Mouse (Mus musculus): Measurements from ENCODE around the gene Klhdc10.

Gene Klhdc10

DNA sequence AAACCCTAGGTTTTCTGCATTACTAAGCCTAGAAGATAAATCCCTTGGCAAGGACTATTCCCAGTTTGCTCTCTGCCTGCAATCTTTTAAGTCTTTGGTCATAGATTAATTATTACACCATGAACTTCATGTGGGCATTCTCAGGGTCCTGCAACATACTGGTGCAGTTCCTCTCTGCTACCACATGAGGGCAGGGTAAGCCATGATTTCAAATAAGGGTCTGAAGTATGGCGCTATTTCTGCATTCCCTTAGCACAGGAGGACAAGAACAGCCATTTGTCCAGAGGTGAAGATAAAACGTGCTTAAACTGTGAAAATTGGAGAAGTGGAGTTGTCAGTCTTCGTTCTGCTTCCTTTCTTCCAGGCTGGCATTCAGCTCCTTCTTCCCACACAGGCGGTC lies 1.8 kb downstream of the Klhdc10 start:
- DNase-seq = peak; percentile 71

DNA sequence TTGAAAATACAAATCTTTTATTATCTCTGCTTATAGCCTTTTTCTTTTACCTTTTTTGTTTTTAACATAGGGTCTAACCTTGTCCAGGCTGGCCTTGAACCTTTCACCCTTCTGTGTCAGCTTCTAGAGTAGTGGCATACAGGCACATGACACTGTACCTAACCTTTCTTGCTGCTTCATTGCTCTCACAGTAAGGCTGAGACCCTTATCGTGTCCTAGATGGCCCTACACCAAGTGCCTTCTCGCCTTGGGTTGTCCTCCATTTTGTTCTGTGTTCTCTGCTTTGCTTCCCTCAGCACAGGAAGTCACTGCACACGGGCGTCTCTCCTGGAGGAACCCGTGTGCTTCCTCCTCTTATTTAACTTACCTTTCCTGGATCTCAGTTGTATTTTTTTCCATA lies 3.0 kb downstream of the Klhdc10 start:
- no peak for DNase-seq

DNA sequence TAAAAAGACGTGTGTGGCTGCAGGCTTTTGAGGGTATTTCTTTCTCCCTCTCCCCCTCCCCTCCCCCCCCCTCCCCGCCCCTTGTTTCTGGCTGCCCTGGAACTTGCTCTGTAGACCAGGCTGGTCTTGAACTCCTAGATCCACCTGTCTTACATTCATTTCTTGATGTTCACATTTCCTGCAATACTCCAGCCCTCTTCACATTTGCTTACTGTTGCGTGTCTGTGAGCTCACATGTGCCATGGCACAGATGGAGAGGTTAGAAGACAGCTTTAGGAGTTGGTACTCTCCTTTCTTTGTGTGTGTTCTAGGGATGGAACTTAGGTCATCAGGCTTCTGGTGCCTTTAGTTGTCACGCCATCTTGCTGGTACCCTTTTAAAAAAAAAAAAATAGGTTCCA lies 6.6 kb downstream of the Klhdc10 start:
- no peak for DNase-seq

DNA sequence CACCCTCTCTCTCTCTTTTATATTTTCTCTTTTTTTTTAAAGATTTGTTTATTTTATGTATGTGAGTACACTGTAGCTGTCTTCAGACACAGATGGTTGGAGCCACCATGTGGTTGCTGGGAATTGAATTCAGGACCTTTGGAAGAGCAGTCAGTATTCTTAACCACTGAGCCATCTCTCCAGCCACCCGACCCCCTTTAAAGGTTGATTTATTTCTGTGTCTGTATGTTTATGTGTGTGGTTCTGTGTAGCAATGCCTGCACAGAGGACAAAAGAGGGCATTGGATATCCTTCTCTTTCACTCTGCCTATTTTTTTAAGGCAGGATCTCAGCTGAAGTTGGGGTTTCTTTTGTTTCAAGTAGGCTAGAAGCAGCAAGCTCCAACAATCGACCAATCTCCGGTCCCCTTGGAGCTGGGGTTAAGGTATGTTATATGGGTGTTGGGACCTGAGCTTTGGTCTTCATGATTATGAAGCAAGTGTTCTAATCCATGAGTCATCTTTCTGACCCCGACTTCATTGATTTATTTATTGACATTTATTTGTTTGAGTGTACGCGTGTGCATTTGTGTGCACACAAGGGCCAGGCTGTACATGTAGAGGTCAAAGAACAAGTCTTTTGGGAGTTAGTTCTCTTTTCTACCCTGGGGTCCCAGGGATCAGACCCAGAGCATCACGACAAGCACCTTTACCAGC lies 7.9 kb downstream of the Klhdc10 start:
- no peak for DNase-seq

DNA sequence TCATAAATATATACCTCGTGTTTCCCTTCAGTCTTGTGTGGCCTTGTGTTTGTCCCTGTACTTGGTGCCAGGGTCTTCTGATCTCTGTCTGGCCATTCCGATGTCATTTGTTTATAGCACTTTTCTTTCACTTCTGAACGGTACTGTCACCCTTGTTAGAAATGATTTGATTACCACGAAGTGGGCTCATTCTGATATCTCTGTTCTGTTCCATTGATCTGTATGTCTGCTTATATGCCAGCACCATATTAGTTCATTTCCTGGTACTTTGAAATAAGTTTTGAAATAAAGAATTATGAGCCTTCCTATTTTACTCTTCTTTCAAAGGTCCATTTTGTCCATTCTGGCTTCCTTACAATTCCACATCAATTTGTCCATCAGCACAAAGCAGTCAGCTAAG lies 9.6 kb downstream of the Klhdc10 start:
- DNase-seq = no peak

DNA sequence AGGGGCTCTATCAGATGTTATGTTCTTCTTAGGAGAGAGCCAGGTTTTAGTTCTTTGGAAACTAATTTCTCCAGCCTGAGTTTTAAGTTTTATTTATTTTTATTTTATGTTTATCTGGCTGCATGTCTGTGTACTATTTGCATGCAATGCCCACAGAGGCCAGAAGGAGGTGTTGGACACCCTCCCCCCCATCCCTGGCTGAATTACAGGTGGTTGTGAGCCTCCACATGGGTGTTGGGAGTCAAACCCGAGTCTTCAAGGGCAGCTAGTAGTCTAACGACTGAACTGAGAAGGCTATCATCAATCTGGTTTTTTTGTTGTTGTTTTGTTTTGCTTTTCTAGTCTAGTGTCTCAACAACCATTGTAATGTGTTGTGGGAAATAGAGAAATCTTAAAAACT lies 14.5 kb downstream of the Klhdc10 start:
- DNase-seq = no peak

DNA sequence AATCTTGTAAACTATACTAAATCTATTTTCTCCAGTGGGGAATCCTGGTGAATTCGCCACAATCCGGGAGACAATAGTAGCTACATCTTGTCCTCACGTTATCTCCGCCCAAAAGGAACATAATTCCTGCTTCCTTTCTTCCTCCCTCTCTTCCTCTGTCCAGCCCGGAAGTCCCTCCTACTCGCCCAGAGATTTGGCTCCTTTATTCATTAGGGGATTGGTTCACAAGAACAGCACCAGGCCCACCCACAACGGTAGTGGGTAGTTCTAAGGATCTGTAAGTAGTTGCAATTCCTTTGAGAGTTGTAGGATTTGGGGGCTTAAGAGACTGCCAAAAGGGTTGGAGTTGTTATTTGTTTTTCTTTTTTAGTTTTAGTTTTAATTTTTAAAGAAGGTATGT lies 15.1 kb downstream of the Klhdc10 start:
- DNase-seq = no peak

DNA sequence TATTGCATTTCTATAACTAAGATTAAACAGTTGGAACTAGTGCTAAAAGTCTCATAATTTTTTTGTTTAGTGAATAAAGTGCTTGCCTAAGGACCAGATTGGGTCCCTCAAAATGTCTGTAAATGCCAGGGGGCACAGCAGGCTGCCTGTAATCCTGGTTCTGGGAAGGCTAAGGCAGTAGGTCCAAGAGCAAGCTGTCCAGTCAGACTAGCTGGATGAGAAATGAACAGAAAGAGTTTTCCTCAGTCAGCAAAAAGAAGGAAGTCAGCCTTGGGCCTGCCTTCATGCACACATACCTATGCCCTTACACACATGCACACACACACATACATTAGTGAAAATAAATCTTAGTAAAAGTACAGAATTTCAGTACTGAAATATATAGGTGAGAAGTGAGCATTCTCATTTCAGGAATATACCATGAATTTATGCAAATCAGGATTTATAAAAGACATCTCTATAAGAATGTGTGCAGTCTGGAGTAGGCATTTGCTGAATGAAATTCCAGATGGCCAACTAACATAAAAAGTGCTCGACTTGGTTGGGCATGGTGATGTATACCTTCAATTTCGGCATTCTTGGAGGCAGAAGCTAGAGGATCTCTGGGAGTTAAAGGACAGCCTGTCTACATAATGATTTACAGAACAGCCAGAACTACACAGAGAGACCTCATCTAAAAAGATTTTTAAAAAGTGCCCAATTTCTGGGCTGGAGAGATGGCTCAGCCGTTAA lies 31.0 kb downstream of the Klhdc10 start:
- DNase-seq = peak; percentile 31

DNA sequence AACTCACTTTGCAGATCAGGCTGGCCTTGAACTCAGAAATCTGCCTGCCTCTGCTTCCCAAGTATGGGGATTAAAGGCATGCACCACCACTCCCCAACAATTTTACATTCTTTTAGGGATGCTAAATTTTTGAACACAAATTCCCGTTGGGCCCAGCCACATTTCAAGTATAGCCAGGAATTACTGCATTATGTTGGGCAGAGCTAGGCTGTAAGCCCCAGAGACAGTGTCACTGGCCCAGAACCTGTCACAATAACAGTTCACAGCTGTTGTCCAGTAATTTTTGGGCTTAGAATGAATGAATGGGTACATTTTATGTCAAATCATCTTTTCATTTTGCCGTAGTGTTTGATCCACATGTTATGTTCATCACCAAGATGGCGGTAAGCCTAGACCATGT lies 34.8 kb downstream of the Klhdc10 start:
- no peak for DNase-seq

DNA sequence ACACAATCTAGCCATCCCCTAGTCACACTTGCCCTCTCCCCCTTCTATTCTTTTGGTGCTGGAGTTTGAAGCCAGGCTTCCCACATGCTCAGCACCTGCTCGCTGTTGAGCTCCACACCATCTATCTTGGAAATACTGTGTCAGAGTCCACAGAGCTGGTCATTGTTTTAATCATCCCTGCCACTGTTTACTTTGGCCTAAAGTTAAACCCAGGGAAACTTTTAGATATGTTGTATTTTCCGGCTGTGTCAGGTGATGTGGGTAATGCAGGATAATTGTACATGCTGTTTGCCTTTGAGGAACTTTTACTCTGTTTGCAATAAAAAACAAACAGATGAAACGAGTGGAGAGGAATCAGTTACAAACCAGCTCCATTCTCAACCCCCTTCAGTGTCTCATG lies 35.4 kb downstream of the Klhdc10 start:
- DNase-seq = no peak

DNA sequence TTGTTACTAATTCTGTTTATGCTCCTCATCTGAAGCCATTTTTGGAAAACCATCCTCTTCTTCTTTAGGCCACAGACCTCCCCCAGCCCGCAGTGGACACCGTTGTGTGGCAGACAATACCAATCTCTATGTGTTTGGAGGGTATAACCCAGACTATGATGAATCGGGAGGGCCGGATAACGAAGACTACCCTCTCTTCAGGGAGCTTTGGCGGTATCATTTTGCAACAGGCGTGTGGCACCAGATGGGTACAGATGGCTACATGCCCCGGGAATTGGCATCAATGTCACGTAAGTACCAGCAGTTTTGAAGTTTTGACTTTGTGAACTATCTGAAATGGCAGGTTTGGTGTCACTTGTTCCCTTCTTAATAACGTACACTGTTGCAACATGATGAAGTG lies 37.9 kb downstream of the Klhdc10 start:
- DNase-seq = no peak

DNA sequence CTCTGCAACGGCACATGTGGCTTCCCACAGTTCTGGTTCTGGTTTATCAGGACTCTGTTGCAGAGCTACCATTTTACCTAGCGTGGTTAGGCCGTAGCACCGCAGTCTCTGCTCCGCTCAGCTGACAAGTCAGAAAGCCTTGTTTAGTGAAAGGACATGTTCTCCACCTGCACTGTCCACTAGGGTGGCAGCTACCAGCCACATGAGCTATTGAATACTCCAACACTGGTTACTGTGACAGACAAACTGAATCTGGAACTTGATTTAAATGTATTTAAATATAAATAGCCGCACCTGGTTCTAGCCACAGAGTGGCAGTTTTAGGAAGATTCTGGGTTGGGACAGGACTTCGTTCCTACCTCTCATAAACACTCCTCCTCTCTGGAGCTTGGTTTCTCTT lies 55.3 kb downstream of the Klhdc10 start:
- DNase-seq = no peak

DNA sequence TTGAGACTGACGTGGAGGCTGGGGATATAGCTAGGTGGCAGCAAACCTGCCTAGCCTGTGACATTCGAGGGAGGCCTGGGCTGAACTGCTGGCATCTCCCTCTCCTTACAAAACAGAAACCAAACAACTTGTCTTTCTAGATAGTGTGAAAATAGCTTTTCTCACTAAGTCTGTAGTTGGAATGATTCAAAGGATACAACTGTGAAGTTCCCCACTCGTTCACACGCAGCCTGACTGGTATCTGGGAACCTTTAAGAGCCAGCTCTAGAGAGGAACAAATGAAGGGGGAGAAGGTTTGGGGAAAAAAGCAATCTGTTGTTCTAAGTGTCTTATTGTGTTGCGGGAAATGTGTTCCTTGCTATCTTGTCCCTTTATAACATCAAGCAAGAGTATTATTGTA lies 57.0 kb downstream of the Klhdc10 start:
- no peak for DNase-seq

DNA sequence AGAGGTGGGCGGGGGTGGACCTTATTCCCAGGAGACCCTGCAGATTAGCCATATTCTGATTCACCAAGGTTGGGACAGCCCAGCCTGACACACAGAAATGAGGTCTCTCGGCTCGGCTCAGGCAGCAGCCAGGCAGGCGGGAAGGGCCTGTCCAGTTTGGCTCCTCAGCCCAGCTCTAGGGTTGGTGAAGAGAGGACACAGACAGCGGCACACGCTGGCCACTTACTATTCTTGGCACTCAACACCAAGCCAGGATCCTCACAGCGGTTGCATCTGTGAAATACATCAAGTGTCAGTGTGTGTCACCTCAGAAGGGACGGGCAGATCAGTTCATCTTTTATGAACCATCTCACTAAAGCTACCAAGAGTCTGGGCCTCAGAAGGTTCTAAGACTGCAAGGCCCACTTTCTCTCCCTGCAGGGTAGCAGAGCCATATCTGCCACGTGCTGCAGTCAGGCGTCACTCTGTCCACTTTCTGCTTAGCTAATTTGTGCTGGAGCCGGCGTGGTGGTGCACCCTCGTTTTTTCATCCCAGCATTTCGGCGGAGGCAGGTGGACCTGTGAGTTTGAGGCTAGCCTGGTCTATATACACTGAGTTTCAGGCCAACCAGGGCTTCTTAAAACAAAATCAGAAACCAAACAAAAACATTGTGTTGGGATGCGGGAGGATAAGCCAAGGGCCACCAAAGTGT lies 57.5 kb downstream of the Klhdc10 start:
- DNase-seq = no peak

DNA sequence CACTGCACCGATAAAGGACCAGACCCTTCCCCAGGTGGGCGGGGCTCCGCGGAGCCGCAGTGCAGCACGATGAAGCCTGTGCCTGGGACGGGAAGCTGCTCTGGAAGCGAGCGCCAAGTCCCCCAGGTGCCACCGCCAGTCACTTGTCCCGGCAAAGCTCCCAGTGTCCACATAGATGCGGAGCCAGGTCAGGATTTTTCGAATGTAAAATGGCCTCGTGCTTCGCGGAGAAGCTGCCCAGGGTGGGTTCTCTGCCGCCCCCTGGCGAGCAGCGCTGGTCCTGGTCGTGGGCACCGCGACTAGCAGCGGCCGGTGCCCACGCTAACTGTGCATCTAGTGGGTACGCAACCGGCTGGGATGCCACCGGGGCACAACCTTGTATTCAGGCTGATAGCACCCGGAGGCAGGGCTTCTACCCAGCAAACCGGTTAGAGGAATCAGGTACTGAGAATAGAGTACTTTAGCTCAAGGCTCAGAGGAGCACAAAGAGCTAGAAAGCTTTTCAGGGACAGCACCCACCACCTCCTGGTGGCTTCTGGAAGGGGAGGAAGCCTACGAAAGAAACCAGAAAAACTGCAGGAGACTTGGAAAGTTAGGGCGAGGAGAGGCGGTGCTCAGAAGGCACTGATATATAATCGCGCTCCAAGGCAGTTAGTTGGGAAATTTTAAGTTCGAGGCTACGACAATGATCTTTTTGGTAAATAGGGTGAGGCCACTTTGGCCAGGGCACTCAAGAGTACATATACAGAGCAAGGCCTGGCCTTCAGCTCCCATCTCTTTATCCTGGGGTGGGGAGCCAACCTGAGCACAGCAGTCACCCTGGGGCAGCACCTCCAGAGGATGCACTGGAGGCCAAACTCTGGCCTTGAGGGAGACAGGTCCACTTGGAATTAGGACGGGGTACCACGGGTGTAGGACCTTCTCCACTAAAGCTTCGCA lies 58.4 kb downstream of the Klhdc10 start:
- peak; percentile 73 for DNase-seq

DNA sequence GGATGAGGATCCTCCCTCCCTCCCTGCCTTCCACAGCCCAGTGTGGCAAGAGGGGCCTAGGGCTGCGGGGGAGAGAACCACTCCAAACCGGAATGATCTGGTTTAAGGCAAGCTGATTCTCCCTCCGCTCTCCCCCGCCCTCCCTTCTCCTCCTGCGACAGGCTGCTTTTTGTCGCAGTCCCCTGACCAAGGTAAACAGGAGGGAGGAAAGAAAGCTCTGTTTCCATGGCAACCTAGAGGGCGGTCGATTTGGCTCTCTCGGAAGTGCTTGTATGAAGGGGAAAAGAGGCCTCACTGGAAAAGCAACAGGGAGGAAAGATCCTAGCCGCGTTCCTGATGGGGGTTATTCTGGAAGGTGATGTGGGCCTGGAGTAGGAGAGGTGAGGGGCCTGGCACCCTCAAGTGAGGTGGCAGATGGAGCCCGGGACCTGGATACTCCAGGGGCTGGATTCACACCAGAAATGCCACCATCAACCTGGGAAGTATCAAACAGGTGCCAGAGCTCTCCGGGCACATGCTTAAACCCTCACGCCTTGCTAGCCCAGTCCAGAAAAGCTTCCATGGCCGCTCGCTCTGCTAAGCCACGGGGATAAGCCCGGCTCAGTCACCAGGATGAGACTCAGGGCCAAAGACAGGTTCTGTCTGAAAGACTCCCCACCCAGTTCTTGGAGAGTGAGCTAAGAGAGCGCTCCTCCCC lies 59.2 kb downstream of the Klhdc10 start:
- peak; percentile 85 for DNase-seq

DNA sequence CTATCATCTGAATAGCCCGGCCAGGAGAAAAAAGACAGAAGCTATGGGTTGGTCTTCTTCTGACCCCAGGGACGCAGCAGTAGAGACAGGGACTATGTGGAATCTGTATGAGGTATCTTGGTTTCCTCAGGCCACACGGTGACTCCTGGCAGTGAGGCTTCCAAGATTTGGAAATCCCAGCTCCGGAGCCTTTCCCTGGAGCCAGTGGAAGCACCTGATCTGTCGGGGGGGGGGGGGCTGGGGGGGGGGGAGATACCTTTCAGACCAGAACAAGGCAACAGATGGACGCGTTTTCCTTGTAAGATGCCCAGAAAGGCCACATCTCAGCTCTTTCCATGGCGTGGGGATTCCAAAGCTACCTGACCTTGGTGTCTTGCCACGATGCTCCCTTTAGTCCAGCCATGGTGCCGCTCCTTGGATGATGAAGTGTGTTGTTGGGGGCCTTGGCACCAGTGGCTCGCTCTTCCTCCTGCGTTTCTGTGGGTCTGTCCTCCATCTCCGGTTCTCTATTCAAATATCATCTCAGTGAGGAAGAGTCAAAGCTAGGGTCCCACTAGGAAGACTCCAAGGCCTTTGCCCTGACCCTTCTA lies 60.2 kb downstream of the Klhdc10 start:
- DNase-seq = no peak

DNA sequence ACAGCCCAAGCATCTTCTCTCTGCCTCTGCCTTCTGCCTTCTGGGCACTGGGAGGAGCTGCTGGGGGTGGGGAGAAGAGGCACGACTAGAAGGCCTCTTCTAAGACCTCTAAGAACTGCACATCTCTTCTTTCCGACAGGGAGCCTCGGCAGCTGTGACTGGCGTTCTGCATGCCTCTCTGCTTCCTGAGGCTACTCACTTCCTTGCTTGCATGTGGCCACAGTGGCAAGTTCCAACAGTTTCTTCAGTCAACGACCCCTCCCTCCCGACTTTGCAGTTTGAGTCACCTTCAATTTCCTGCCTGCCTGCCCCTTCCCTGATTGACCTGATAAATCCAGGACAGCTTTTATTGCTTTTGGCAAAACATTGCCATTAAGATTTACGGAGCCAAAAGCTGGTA lies 61.2 kb downstream of the Klhdc10 start:
- no peak for DNase-seq

DNA sequence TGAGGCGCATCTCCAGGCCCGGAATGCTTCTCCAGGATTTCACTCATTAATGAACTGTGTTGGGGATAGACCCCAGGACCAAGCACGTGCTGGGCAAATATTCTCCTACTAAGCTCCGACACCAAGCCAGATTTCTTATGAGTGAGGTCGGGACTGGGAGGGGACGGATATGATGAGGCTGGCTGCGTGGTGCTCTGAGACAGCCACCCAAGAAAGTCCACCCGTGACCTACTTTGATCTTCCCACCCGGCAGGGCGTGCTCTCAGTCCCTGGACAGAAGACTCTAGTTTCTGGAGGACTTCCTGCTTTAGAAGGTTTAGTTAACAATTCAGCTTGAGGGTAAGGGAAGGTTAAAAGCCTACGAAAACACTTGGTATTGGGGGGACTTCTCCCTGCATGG lies 63.9 kb downstream of the Klhdc10 start:
- no peak for DNase-seq

DNA sequence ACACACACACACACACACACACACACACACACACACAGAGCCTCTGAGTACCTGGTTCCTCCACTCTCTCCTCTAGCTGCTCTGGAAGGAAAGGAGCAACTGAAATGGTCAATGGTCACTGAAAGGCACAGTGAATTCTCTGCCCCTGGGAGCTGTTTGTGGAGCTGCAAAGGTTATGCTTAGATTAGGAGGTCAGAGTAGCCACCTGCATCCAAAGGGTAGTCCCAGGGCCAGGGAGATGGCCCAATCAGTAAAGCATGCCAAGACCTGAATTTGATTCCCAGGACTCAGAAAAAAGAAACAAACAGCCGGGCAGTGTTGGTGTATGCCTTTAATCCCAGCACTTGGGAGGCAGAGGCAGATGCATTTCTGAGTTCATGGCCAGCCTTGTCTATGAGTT lies 66.4 kb downstream of the Klhdc10 start:
- no peak for DNase-seq

DNA sequence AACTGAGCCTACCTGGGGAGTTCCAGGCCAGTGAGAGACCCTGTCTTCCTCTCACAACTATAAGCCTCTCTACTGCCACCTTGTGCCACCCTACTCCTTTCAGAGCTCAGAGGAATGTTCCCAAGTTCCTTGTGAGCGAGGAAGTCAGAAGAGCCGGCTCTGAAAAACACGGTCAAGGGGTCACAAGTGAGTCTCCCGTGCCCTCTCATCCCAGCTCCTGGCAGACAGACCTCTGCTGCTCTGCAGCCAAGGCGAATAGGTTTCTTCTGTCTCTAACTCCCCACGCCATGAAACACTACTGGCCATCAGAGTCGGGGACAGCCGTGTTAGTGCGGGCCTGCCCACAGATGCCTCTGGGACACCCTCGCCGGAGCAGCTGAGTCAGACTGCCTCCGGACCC lies 67.0 kb downstream of the Klhdc10 start:
- DNase-seq = peak; percentile 58

DNA sequence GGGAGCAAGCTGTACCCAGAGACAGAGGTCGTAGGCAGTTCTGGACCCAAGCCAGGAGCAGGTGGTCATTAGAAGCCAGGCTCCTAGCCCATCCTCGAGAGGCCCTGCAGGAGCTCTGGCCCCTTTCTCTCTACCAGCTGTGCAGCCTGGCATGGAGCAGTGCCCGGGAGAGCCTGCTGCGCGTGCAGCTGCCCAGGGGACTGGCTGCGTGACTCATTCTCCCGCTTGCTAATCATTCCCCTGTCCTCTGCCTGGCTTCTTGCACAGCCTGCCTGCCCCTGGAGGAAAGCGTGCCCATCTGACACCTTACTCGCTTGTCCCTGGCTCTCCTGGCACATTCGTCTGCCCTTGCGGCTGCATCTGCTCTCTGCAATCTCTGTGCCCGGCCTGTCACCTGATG lies 67.7 kb downstream of the Klhdc10 start:
- peak; percentile 88 for DNase-seq

Measured in cerebellum, adult 8-10 months (tissue).